Mouse (Mus musculus) CH12F3 (cell line): ENCODE data around the gene Akr1b8.
"Not testable (repeated sequence)": the region's sequence is repeated elsewhere in the genome, so short reads cannot be mapped to it uniquely, and the experiment has no call there.

Source experiments
- in situ Hi-C: fragments of 300-500 bp; cut with MboI; formaldehyde crosslinking; loops from 2 replicates; pipeline ENCODE4 v1.14.3; 2020; ENCODE audit warnings: low sequenced_read_pairs

Akr1b8 gene

GRCm38 (mm10) chr6:34398431-34398830, 44.5 kb downstream of the Akr1b8 start:
- in situ Hi-C loops: no loop called here

- in situ Hi-C loops: no loop called here
Observed at GRCm38 (mm10) chr6:34399606-34400220, 45.8 kb downstream of the Akr1b8 start.

GRCm38 (mm10) chr6:34400696-34401095, 46.8 kb downstream of the Akr1b8 start:
- in situ Hi-C loops: no loop called here

- in situ Hi-C loops: no loop called here
Observed at GRCm38 (mm10) chr6:34406746-34407145, 52.8 kb downstream of the Akr1b8 start.

- in situ Hi-C loops: no loop called here
Observed at GRCm38 (mm10) chr6:34407403-34407802, 53.5 kb downstream of the Akr1b8 start.

- in situ Hi-C loops: no loop called here
Observed at GRCm38 (mm10) chr6:34412023-34412422, 58.1 kb downstream of the Akr1b8 start, which contains the start of gene Akr1b7. Gene Akr1b7 (plus strand): TSS chr6:34412334.

- in situ Hi-C loops: no loop called here
Observed at GRCm38 (mm10) chr6:34412688-34413087, 58.8 kb downstream of the Akr1b8 start.

- in situ Hi-C loops: not testable (repeated sequence)
Observed at GRCm38 (mm10) chr6:34413386-34413785, 59.5 kb downstream of the Akr1b8 start.

GRCm38 (mm10) chr6:34416521-34416920, 62.6 kb downstream of the Akr1b8 start:
- in situ Hi-C loops: no loop called here
